Comparison of ENCODE assay signal across 8 mouse cellular contexts in genomic region chr5:145114071-145114605, GRCm38 (mm10). TPM values are rescaled to one million over a fixed set of nuclear protein-coding genes. Genes with fewer than 3 reads are reported as not detected.
DNase-seq lines count a peak whose midpoint lies in the region; ATAC-seq lines count a peak whose summit lies in the region.

Gene Arpc1b, plus strand, starts transcription at chr5:145114215.

- under 1% methylated on average over 45 of the region's 53 CpGs for WGBS in embryonic facial prominence, embryonic 12.5 days
- under 1% methylated on average over 49 of the region's 53 CpGs for WGBS in heart, embryonic 11.5 days (ENCODE audit: insufficient replicate concordance)
- under 1% methylated on average over 53 of the region's 53 CpGs for WGBS in kidney, embryonic 15.5 days
- WGBS in liver, embryonic 13.5 days (ENCODE audit: insufficient replicate concordance), result under 1% methylated on average over 53 of the region's 53 CpGs

- peaks cover 20% of the 10 kb centered on the region for H3K36me3 ChIP-seq in embryonic facial prominence, embryonic 12.5 days
- H3K36me3 ChIP-seq in heart, embryonic 11.5 days (ENCODE audit: control insufficient read depth, insufficient read depth, low read length), result no peaks in the 10 kb centered on the region
- peaks cover 23% of the 10 kb centered on the region for H3K36me3 ChIP-seq in kidney, embryonic 15.5 days
- peaks cover 26% of the 10 kb centered on the region for H3K36me3 ChIP-seq in liver, embryonic 13.5 days

- H3K9ac ChIP-seq in embryonic facial prominence, embryonic 12.5 days, result peak within 1 kb of the TSS; percentile 62
- H3K9ac ChIP-seq in heart, embryonic 11.5 days (ENCODE audit: low read depth, low read length), result peak within 1 kb of the TSS; percentile 80
- H3K9ac ChIP-seq in kidney, embryonic 15.5 days, result peak within 1 kb of the TSS; percentile 68
- peak within 1 kb of the TSS; percentile 74 for H3K9ac ChIP-seq in liver, embryonic 13.5 days

- H3K27me3 ChIP-seq in embryonic facial prominence, embryonic 12.5 days, result peaks cover 6% of the 10 kb centered on the region; the same call in 1 of the 2 replicates
- no peaks in the 10 kb centered on the region for H3K27me3 ChIP-seq in heart, embryonic 11.5 days (ENCODE audit: control insufficient read depth, insufficient read depth, low read length)
- no peaks in the 10 kb centered on the region for H3K27me3 ChIP-seq in kidney, embryonic 15.5 days
- H3K27me3 ChIP-seq in liver, embryonic 13.5 days, result peaks cover 3% of the 10 kb centered on the region; the same call in 1 of the 2 replicates

- H3K9me3 ChIP-seq in embryonic facial prominence, embryonic 12.5 days, result no peaks in the 10 kb centered on the region
- no peaks in the 10 kb centered on the region for H3K9me3 ChIP-seq in heart, embryonic 11.5 days (replicated peaks; ENCODE audit: control insufficient read depth, low read length)
- no peaks in the 10 kb centered on the region for H3K9me3 ChIP-seq in kidney, embryonic 15.5 days (replicated peaks)
- no peaks in the 10 kb centered on the region for H3K9me3 ChIP-seq in liver, embryonic 13.5 days (replicated peaks)

- H3K4me2 ChIP-seq in embryonic facial prominence, embryonic 12.5 days (replicated peaks), result peak within 1 kb of the TSS; percentile 81
- H3K4me2 ChIP-seq in heart, embryonic 11.5 days, result peak within 1 kb of the TSS; percentile 94
- H3K4me2 ChIP-seq in kidney, embryonic 15.5 days, result peak within 1 kb of the TSS; percentile 87
- H3K4me2 ChIP-seq in liver, embryonic 13.5 days, result peak within 1 kb of the TSS; percentile 88

- H3K27ac ChIP-seq in embryonic facial prominence, embryonic 12.5 days, result no peak within 1 kb of the TSS
- 0 out of 2 replicates have a peak within 1 kb of the TSS, but pooled peaks have one; percentile 35 for H3K27ac ChIP-seq in heart, embryonic 11.5 days (ENCODE audit: low read depth, low read length)
- H3K27ac ChIP-seq in kidney, embryonic 15.5 days, result peak within 1 kb of the TSS; percentile 48
- peak within 1 kb of the TSS; percentile 64 for H3K27ac ChIP-seq in liver, embryonic 13.5 days

- 0 out of 2 replicates have a peak, but pooled peaks cover 11% of the 10 kb centered on the region for H3K4me1 ChIP-seq in embryonic facial prominence, embryonic 12.5 days
- peaks cover 8% of the 10 kb centered on the region; the same call in 1 of the 2 replicates for H3K4me1 ChIP-seq in heart, embryonic 11.5 days (ENCODE audit: control insufficient read depth, insufficient read depth, low read length)
- peaks cover 44% of the 10 kb centered on the region for H3K4me1 ChIP-seq in kidney, embryonic 15.5 days
- H3K4me1 ChIP-seq in liver, embryonic 13.5 days (replicated peaks), result peaks cover 53% of the 10 kb centered on the region

- H3K4me3 ChIP-seq in embryonic facial prominence, embryonic 12.5 days, result peak within 1 kb of the TSS; percentile 55
- peak within 1 kb of the TSS; percentile 79 for H3K4me3 ChIP-seq in heart, embryonic 11.5 days (ENCODE audit: low read depth, low read length)
- peak within 1 kb of the TSS; percentile 77 for H3K4me3 ChIP-seq in kidney, embryonic 15.5 days (replicated peaks)
- peak within 1 kb of the TSS; percentile 69 for H3K4me3 ChIP-seq in liver, embryonic 13.5 days (replicated peaks)

- no peak for DNase-seq in frontal cortex, adult 2 months (ENCODE audit: extremely low spot score in 1 of 2, low spot score in 1 of 2)
- DNase-seq in frontal cortex, postnatal 25 days (ENCODE audit: low spot score in 2 of 2), result no peak
- peak; percentile 49 for DNase-seq in liver, embryonic 13.5 days
- peak; percentile 57 to 68 for DNase-seq in natural killer cell, adult 2 months (ENCODE audit: low spot score in 2 of 2)
- peak; percentile 59 to 61 for DNase-seq in thymus, adult 18-20 months

- ATAC-seq in embryonic facial prominence, embryonic 12.5 days (ENCODE audit: insufficient number of reproducible peaks, insufficient read depth, low FRiP score, low TSS enrichment), result 0 out of 2 replicates have a peak, but pooled peaks have one; percentile 55
- peak; percentile 79 for ATAC-seq in heart, embryonic 11.5 days (replicated peaks; ENCODE audit: insufficient number of reproducible peaks, low FRiP score, low TSS enrichment)
- ATAC-seq in kidney, embryonic 15.5 days (replicated peaks; ENCODE audit: low FRiP score), result peak; percentile 83
- ATAC-seq in liver, embryonic 13.5 days (ENCODE audit: low read depth), result peak; percentile 74

RNA-seq across cellular contexts. Expression of gene Arpc1b, which starts in this region (rescaled TPM):
- polyA plus RNA-seq in frontal cortex, adult 2 months (2012; rRNA removed), result 71.6 and 73.6 TPM in 2 replicates
- 132 and 134 TPM in 2 replicates for polyA plus RNA-seq in embryonic facial prominence, embryonic 12.5 days (2016; fragmentation: Nextera tagmentation; extraction: Ambion mirVana)
- 95.4 and 127 TPM in 2 replicates for polyA plus RNA-seq in heart, embryonic 11.5 days (2014; fragmentation: Nextera tagmentation; extraction: Ambion mirVana)
- 294 and 313 TPM in 2 replicates for polyA plus RNA-seq in kidney, embryonic 15.5 days (2015; fragmentation: Nextera tagmentation; extraction: Ambion mirVana)
- 158 and 163 TPM in 2 replicates for polyA plus RNA-seq in liver, embryonic 13.5 days (2015; fragmentation: Nextera tagmentation; extraction: Ambion mirVana)

Comparison
In these comparisons a context has a peak if more than half of its experiments do, and no peak if none do; other contexts are left out.
1. DNase-seq: peak in liver, embryonic 13.5 days (single experiment), natural killer cell, adult 2 months (2 of 2) and thymus, adult 18-20 months (2 of 2); none in frontal cortex, adult 2 months (0 of 2) and frontal cortex, postnatal 25 days (0 of 2).
2. Peak in every context shown above with its lines, with median percentiles within 50 percentile points of each other: ATAC-seq, H3K4me2 ChIP-seq, H3K4me3 ChIP-seq and H3K9ac ChIP-seq.